Mouse (Mus musculus): ENCODE measurements around the gene Thada. TPM values are rescaled to one million over a fixed set of nuclear protein-coding genes. Genes with fewer than 3 reads are reported as not detected.

Gene Thada
- polyA plus RNA-seq, 1 experiment from 2014 or later: 4.1 TPM

DNA sequence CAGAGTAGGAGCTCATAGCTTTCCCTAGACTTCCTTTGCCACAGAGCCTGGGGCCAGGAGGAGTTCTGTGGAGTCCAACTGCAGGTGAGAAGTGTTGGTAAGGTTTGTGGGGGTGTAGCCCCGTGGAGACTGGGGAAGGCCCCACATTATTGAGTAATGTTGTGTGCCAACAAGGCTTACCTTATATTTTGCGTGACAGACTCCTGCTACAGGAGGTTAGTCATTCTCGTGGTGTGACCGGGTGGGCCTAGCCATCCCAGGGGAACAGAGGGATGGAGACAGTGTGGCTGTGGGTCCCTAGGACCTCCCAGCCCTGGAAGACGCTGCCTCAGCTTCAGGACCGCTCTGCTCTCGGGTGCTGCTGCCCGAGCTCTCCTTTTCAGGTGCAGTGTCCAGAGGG, 301.9 kb downstream of the Thada start:
- WGBS: 84% methylated on average over 8 of the region's 8 CpGs
- no peaks in the 10 kb centered on the region for H3K36me3 ChIP-seq
- no peak overlapping the region for H3K27ac ChIP-seq
- no peak overlapping the region for H3K9ac ChIP-seq
- peaks cover 18% of the 10 kb centered on the region for H3K4me1 ChIP-seq (replicated peaks)
- H3K27me3 ChIP-seq: peaks cover 3% of the 10 kb centered on the region; the same call in 1 of the 2 replicates
- H3K9me3 ChIP-seq (replicated peaks): no peaks in the 10 kb centered on the region
- no peak overlapping the region for H3K4me2 ChIP-seq
- H3K4me3 ChIP-seq: no peak overlapping the region
- no peak for ATAC-seq (replicated peaks; ENCODE audit: insufficient number of reproducible peaks, insufficient read depth, low FRiP score, low read depth)

DNA sequence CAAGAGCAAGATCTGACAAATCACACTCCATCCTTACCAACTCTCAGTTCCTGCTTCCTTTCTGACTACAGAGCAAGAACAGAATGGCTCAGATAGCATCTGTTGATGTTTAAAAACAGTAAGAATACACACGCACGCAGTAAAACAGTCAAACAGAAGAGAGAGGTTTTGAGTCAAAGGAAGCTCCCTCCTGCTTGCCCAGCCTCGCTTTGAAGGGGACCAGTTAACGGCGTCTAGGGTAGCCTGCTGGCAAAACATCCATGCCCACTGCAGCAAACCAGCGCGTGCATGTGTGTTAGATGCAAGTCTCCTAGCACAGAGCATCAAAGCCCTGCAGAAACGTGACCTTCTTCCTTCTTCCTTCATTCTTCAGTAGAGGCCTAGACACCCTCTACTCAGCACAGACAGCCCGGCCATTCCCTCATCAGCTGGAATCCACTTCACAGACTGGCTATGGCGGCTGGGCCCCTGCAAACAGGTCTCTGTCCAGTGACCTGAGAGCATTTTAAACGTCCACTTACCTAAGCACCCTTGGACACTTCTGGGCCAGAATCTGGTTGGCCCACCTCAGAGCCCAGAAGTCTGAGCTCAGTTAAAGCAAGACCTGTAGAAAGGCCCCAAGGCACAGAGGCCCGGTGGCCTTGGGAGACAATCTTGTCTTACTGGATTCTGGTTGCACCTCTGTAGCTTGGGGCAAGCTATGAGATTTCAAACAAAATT, 302.8 kb downstream of the Thada start:
- ATAC-seq (replicated peaks; ENCODE audit: insufficient number of reproducible peaks, insufficient read depth, low FRiP score, low read depth): no peak
- H3K27ac ChIP-seq: peak overlapping the region; percentile 14; the same call in 1 of the 2 replicates

DNA sequence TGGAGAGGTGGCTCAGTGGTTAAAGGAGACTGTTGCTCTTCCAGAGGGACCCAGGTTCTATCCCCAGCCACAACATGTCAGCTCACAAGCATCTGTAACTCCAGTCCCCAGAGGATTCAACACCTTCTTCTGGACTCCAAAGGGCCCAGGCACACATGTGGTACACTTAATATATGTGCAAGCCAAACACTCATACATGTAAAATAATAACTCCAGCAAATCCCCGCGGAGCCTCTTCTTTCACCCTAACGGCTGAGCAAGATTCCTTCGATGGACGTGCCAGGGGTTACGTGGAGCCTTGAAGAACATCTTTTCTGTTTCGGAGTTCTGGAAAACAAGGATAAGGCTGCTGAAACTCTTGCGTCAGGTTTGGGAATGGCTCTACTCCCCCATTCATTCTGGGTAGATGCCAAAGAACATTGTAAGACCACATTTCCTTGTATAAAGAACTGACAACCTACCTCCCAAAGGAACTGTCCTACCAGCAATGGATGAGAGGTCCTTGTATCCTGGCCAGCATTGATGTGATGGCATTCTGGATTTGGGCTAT, 303.7 kb downstream of the Thada start:
- Histone ChIP-seq H3K27me3 (peaks cover 3% of the 10 kb centered on the region; the same call in 1 of the 2 replicates), H3K9me3 (replicated peaks) (no peaks in the 10 kb centered on the region), H3K27ac (peak overlapping the region; percentile 31), H3K4me2 (no peak overlapping the region), H3K4me3 (no peak overlapping the region), H3K4me1 (replicated peaks) (peaks cover 18% of the 10 kb centered on the region), H3K36me3 (no peaks in the 10 kb centered on the region), H3K9ac (no peak overlapping the region)
- no peak for ATAC-seq (replicated peaks; ENCODE audit: insufficient number of reproducible peaks, insufficient read depth, low FRiP score, low read depth)
- 64% methylated on average over 8 of the region's 8 CpGs for WGBS

More for the DNA sequence above, 302.8 kb downstream of the Thada start:
- Histone ChIP-seq H3K36me3 (no peaks in the 10 kb centered on the region), H3K4me3 (no peak overlapping the region), H3K4me2 (no peak overlapping the region), H3K9ac (no peak overlapping the region), H3K27me3 (peaks cover 3% of the 10 kb centered on the region; the same call in 1 of the 2 replicates), H3K9me3 (replicated peaks) (no peaks in the 10 kb centered on the region), H3K4me1 (replicated peaks) (peaks cover 18% of the 10 kb centered on the region)
- 79% methylated on average over 12 of the region's 12 CpGs for WGBS

DNA sequence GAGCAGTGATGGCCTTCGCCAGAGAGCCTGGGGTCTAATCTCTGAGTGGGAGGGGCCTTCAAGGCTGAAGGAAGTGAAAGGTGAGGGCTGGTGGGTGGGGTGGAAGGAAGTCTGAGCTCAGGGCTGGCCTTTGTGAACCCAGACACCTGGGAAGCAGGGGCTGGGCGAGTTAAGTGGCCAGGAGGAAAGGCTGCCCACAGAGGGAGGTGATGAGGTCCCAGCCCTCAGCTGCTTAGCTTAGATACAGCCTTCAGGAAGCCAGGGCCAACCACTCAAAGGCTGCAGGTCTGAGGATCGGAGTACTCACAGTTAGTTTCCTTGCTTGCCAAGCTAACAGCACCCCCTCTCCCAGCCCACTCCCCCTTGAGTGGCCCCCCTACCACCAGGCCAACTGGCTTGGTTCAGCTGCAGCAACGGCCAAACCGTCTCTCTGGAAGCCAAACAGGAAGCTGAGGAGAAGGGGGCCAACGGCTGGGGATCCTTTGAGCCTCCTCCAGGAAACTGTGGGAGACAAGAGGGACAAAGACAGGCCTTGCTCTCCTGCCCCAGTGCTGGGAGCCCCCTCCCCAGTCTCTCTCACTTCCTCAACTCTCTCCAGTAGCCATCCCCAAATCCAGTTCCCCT, 304.7 kb downstream of the Thada start:
- ATAC-seq (replicated peaks; ENCODE audit: insufficient number of reproducible peaks, insufficient read depth, low FRiP score, low read depth): peak; percentile 61

DNA sequence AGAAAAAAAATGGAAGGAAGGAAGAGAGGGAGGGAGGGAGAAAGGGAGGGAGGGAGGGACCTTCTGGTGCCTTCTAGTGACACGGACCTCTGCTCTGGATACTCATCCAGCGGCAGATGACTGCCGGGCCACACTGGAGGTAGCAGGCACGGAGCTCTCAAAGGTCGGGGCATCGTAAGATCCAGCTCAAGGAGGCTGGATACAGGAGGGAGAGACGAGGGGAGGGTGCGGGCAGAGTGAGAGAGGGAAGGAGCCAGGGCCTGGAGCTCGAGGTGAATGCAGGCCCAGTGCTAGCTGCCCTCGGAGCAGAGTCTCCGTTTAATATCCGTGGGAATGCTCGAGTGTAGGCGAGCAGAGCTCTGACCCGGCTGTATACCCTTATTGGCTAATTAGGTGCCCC, 307.1 kb downstream of the Thada start:
- Histone ChIP-seq H3K4me3 (no peak overlapping the region), H3K9ac (no peak overlapping the region), H3K36me3 (no peaks in the 10 kb centered on the region), H3K9me3 (replicated peaks) (no peaks in the 10 kb centered on the region), H3K4me2 (no peak overlapping the region), H3K27ac (no peak overlapping the region; the same call in 1 of the 2 replicates), H3K27me3 (no peaks in the 10 kb centered on the region), H3K4me1 (replicated peaks) (peaks cover 18% of the 10 kb centered on the region)
- no peak for ATAC-seq (replicated peaks; ENCODE audit: insufficient number of reproducible peaks, insufficient read depth, low FRiP score, low read depth)
- 66% methylated on average over 15 of the region's 15 CpGs for WGBS

More for the DNA sequence above, 304.7 kb downstream of the Thada start:
- WGBS: 40% methylated on average over 6 of the region's 6 CpGs
- H3K4me3 ChIP-seq: no peak overlapping the region
- H3K27ac ChIP-seq: peak overlapping the region; percentile 31
- no peak overlapping the region for H3K4me2 ChIP-seq
- H3K9ac ChIP-seq: no peak overlapping the region
- peaks cover 3% of the 10 kb centered on the region; the same call in 1 of the 2 replicates for H3K27me3 ChIP-seq
- peaks cover 18% of the 10 kb centered on the region for H3K4me1 ChIP-seq (replicated peaks)
- H3K9me3 ChIP-seq (replicated peaks): no peaks in the 10 kb centered on the region
- no peaks in the 10 kb centered on the region for H3K36me3 ChIP-seq

DNA sequence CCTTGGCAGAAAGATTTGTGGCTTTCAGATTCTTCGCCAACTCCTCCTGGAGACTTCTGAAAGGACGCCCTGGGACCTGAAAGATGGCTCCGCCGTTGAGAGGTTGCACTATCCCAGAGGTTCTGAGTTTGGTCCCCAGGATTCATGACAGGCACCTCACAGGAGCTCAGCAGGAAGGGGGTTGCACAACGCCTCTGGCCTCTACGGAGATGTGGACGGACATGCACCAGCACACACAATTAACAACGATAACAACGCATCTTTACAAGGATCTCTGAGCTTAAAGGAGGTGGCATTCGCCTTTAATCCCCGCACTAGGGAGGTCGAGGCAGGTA, 307.6 kb downstream of the Thada start:
- Histone ChIP-seq H3K9me3 (replicated peaks) (no peaks in the 10 kb centered on the region), H3K4me1 (replicated peaks) (peaks cover 18% of the 10 kb centered on the region), H3K27me3 (no peaks in the 10 kb centered on the region), H3K9ac (no peak overlapping the region), H3K4me2 (no peak overlapping the region), H3K27ac (no peak overlapping the region), H3K4me3 (no peak overlapping the region), H3K36me3 (no peaks in the 10 kb centered on the region)
- no peak for ATAC-seq (replicated peaks; ENCODE audit: insufficient number of reproducible peaks, insufficient read depth, low FRiP score, low read depth)
- 88% methylated on average over 12 of the region's 12 CpGs for WGBS

DNA sequence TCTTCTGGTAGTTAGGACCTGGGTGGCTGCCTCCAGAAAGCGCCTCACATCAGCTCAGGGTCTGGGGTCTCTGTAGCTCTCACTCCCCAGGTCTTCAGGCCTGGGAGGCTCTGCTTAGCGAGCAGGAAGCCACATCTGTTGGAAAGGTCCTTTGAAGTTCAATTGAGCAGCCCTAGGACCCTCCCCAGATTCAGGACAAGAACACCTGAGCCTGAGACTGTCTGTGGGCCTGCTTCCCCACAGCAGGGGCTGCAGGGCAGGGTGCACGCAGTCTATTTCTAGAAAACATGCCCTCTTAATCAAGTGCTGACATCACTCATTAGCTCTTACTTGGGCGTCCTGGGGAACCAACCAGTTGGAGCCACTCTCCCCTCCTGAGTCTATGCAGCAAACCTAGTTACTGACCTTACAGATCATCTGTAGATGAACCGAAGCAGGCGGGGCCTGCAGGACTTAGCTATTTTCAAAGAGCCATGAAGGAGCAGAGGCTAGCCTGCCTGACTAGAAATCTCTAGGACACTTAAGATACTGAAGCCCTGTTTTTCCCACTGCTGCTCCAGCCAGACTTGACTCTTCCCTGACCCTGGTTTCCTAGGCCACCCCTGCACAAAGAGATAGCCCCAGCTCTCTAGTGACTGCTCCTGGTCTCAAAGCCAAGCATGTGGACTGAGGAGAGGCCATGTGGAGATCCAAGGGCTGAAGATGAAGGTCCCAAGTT, 308.1 kb downstream of the Thada start:
- Histone ChIP-seq H3K27me3 (no peaks in the 10 kb centered on the region), H3K36me3 (no peaks in the 10 kb centered on the region), H3K4me1 (replicated peaks) (peaks cover 23% of the 10 kb centered on the region), H3K9ac (no peak overlapping the region), H3K27ac (peak overlapping the region; percentile 9; the same call in 1 of the 2 replicates), H3K9me3 (replicated peaks) (no peaks in the 10 kb centered on the region), H3K4me2 (no peak overlapping the region), H3K4me3 (no peak overlapping the region)
- no peak for ATAC-seq (replicated peaks; ENCODE audit: insufficient number of reproducible peaks, insufficient read depth, low FRiP score, low read depth)
- 60% methylated on average over 6 of the region's 6 CpGs for WGBS

DNA sequence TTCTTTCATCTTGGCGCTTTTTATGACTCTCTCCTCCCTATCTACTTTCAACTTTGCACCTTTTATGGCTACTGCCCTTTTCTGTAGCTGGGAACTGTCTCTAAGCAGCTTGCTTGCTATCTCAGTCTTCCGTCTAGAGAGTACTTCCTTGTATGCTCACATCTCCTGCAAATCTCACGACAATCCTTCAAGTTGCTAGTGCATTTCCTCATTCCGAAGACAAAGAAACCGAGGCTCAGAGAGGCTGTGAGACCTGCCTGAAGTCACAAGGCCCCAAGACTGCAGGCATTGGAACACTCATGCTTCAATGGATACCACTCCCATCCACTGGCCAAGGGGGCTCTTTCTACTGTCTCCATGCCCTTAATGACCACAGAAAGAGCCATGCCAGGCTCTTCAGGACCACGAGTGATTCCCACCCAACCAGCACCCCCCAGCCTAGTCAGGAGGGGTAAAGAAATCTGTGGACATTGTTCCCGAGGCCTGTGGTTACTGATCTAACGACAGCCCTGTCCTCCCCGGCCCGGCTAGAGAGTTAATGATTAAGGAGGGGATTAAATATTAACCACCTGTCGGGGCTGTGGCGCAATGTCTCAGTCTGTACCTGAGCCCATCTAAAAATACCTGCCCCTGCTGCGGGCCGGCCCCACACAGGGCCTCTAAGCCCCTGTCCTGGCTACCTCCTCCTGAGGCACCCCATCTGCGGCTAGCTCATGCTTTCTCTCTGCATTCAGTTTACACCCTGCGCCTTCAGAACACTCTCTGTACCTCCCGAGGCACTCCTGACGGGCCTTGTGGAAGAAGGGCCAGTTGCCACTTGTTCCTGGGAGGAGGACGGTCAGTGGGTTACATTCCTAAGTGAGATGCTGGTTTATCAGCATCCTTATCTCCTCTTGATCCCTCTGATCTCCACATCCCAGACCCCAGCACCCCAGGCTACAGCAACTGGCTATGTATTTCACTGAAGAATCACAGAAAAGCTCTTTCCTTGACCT, 309.0 kb downstream of the Thada start:
- H3K4me2 ChIP-seq: no peak overlapping the region
- H3K27me3 ChIP-seq: no peaks in the 10 kb centered on the region
- H3K36me3 ChIP-seq: no peaks in the 10 kb centered on the region
- H3K9me3 ChIP-seq (replicated peaks): no peaks in the 10 kb centered on the region
- H3K27ac ChIP-seq: peak overlapping the region; percentile 9; the same call in 1 of the 2 replicates
- peaks cover 27% of the 10 kb centered on the region for H3K4me1 ChIP-seq (replicated peaks)
- no peak overlapping the region for H3K4me3 ChIP-seq
- WGBS: 59% methylated on average over 19 of the region's 19 CpGs
- ATAC-seq (replicated peaks; ENCODE audit: insufficient number of reproducible peaks, insufficient read depth, low FRiP score, low read depth): no peak
- H3K9ac ChIP-seq: no peak overlapping the region

DNA sequence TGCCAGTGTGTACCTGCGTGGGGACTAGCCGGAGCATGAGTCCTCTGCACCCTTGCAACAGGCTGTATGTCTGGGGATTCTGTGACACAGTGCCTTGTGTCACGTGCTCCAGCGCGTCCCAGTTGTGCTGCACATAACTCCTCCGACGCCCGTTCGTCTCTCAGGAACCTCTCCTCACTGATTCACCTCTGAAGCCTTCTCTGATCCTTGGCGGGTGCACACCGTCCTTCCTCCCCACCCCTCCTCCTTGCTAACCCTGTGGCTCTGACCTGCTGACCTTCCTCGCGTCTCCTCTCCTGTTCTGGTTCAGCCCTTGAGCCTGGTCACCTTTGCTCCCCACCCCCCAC, 309.8 kb downstream of the Thada start:
- Histone ChIP-seq H3K9me3 (replicated peaks) (no peaks in the 10 kb centered on the region), H3K36me3 (no peaks in the 10 kb centered on the region), H3K4me1 (replicated peaks) (peaks cover 19% of the 10 kb centered on the region), H3K4me2 (no peak overlapping the region), H3K27ac (no peak overlapping the region), H3K9ac (no peak overlapping the region), H3K27me3 (no peaks in the 10 kb centered on the region), H3K4me3 (no peak overlapping the region)
- WGBS: 63% methylated on average over 13 of the region's 13 CpGs
- ATAC-seq (replicated peaks; ENCODE audit: insufficient number of reproducible peaks, insufficient read depth, low FRiP score, low read depth): no peak

DNA sequence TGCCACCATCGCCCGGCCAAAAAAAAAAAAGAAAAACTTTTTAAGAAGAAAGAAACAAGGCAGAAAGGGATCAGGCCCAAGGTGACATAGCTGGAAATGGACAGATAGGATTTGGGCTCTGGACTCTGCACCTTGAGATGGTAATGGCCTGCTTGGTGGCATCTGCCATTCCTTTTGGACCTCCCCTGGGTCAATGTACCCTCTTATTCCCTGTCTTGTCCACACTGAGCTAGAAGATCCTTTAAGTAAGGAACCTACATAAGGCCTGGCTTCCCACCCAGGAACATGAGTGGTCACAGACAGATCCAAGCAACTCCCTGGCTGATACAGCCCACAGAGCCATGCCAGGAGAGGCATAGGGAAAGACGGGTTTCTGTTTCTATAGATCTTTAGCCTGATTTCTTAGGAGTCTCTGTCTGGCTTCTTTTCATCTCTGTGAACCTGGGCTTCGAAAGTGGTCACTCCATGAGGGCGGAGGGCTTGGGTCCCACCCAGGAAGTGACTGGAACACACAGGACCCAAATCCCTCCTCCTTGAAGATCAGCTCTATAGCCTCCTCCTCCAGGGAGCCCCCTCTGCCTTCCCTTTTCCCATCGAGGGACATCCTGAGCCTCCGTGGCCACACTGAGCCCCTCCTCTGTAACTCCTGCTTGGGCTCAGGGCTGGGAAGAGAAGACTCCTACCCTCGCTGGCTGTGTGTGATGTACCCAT, 310.3 kb downstream of the Thada start:
- no peaks in the 10 kb centered on the region for H3K27me3 ChIP-seq
- H3K9me3 ChIP-seq (replicated peaks): no peaks in the 10 kb centered on the region
- H3K9ac ChIP-seq: no peak overlapping the region
- H3K4me2 ChIP-seq: no peak overlapping the region
- 81% methylated on average over 8 of the region's 8 CpGs for WGBS
- H3K4me3 ChIP-seq: no peak overlapping the region
- no peaks in the 10 kb centered on the region for H3K36me3 ChIP-seq
- no peak overlapping the region for H3K27ac ChIP-seq
- peaks cover 14% of the 10 kb centered on the region for H3K4me1 ChIP-seq (replicated peaks)
- no peak for ATAC-seq (replicated peaks; ENCODE audit: insufficient number of reproducible peaks, insufficient read depth, low FRiP score, low read depth)
